Mouse (Mus musculus) liver, adult 2 months (tissue): ENCODE measurements at regions not wholly inside any gene's neighbourhood (a gene's known extent, or its start where the extent isn't known, plus 50 kb on each side); places are given as distances from the start of the nearest gene placed in this dataset.

Experiments used
- DNase-seq: peaks from one replicate; pipeline ENCODE4 v3.0.0-alpha.2; 2011; ENCODE audit warnings: low read depth, low spot score; ENCODE audit errors: extremely low read depth
- H3K27ac ChIP-seq: fragments of 200-500 bp; replicated peaks from 2 replicates; pipeline ENCODE4 v1.5.1; 2012; ENCODE audit warnings: low read depth, mild to moderate bottlenecking, control low read depth, inconsistent platforms, low read length; ENCODE audit not compliant: insufficient read depth
- H3K27me3 ChIP-seq: fragments of 200-500 bp; 2 replicates; pipeline ENCODE4 v1.6.1; 2012; ENCODE audit warnings: mild to moderate bottlenecking, moderate library complexity, low read length, inconsistent platforms; ENCODE audit not compliant: control insufficient read depth, insufficient read depth
- H3K36me3 ChIP-seq: fragments of 200-500 bp; 2 replicates; pipeline ENCODE4 v1.6.1; 2012; ENCODE audit warnings: low read length, inconsistent platforms; ENCODE audit not compliant: control insufficient read depth, insufficient read depth
- H3K4me1 ChIP-seq: fragments of 200-500 bp; 2 replicates; pipeline ENCODE4 v1.6.1; 2011; ENCODE audit warnings: low read length; ENCODE audit not compliant: control insufficient read depth, insufficient read depth
- H3K4me3 ChIP-seq: fragments of 200-500 bp; 2 replicates; pipeline ENCODE4 v1.5.1; 2011; ENCODE audit warnings: low read depth, mild to moderate bottlenecking, control low read depth, low read length, moderate library complexity; ENCODE audit not compliant: insufficient read depth
- H3K79me2 ChIP-seq: fragments of 200-500 bp; 2 replicates; pipeline ENCODE4 v1.6.1; 2012; ENCODE audit warnings: inconsistent platforms, mild to moderate bottlenecking, low read length, moderate library complexity; ENCODE audit not compliant: control insufficient read depth, insufficient read depth
- H3K9ac ChIP-seq: fragments of 200-500 bp; 2 replicates; pipeline ENCODE4 v1.6.1; 2012; ENCODE audit warnings: low read depth, mild to moderate bottlenecking, control low read depth, inconsistent platforms, low read length
- CTCF ChIP-seq: fragments of 200-500 bp; IDR thresholded peaks from 2 replicates; pipeline ENCODE4 v1.5.1; 2011; ENCODE audit warnings: low read depth, low read length, control low read depth
- POLR2A ChIP-seq: fragments of 200-500 bp; IDR thresholded peaks from 2 replicates; pipeline ENCODE4 v1.6.1; 2011; ENCODE audit warnings: low read length, control low read depth; ENCODE audit not compliant: insufficient read depth; ENCODE audit errors: extremely low read depth
- WGBS: fragments of 180-500 bp; shearing (Covaris S2); methylation state at CpG from one replicate; pipeline ENCODE4 v1.1.7; 2018; 5-methylcytosine and 5-hydroxymethylcytosine counted together

DNA sequence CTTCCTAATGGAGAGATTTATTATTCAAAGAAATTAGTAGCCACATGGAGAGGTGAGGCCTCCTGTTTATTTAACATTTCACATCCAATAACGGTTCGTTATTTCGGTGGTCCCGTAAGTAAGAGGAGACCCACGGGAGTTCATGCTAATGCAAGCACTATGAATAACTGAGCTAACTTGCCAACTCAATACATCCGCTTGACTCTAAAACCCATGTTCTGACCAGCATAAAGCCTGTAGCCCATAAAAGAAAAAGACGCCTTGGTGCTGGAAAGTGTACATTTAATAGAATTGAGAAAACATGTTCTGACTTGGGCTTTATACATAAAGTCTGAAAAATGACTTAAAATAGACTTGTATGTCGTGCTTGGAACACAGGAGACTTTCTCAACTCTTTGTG is 198.1 kb upstream of the Dkk2 start:
- 95% methylated on average over 8 of the region's 8 CpGs for WGBS
- Histone ChIP-seq H3K79me2 (no peaks in the 10 kb centered on the region), H3K27me3 (no peaks in the 10 kb centered on the region), H3K4me3 (no peak overlapping the region), H3K36me3 (no peaks in the 10 kb centered on the region), H3K27ac (no peak overlapping the region), H3K9ac (no peak overlapping the region), H3K4me1 (no peaks in the 10 kb centered on the region)
- TF ChIP-seq POLR2A (no peak), CTCF (no peak)
- no peak for DNase-seq

DNA sequence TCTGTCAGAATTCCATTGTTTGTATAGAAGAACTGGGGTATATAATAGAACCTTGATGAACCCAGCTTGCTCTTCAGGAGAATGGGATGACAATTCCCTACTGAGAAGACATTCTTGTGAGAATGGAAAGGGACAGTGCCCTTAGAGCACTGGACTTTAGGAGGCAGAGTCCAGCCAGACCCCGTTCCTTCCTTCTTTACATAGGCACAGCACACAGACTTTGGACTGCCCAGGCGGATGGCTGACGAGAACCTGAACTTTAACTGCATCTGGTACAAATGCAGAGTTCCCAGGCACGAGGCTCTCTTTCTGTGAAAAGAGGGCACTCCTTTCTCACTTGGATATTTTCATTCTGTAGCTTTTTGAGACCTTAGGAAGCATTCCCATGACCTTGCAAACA is 197.4 kb upstream of the Dkk2 start:
- no peaks in the 10 kb centered on the region for H3K4me1 ChIP-seq
- no peaks in the 10 kb centered on the region for H3K79me2 ChIP-seq
- H3K9ac ChIP-seq, result no peak overlapping the region
- H3K36me3 ChIP-seq, result no peaks in the 10 kb centered on the region
- no peak for DNase-seq
- TF ChIP-seq CTCF, result no peak
- TF ChIP-seq POLR2A, result no peak
- no peak overlapping the region for H3K4me3 ChIP-seq
- 34% methylated on average over 4 of the region's 4 CpGs for WGBS
- no peak overlapping the region for H3K27ac ChIP-seq
- H3K27me3 ChIP-seq, result no peaks in the 10 kb centered on the region

DNA sequence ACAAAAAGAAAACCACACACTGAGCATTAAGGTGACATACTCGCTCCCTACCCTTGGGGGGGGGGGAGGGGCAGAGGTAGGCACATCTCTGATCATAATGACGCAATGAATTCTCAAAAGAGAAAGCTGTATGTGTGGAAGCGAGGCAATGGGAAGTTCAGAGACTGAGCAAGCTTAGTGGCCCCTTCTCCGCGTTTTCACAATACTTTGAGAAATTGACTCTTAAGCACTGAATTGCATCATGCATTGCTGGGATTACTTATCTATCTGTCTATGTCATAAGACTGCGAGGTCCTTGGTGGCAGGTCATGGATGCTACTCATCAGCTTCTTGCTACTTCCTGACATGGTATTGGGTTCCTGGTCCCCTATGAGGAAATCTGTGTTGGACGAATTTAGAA is 193.2 kb upstream of the Dkk2 start:
- Histone ChIP-seq H3K36me3 (no peaks in the 10 kb centered on the region), H3K27ac (no peak overlapping the region), H3K27me3 (no peaks in the 10 kb centered on the region), H3K79me2 (no peaks in the 10 kb centered on the region), H3K4me1 (no peaks in the 10 kb centered on the region), H3K4me3 (no peak overlapping the region), H3K9ac (no peak overlapping the region)
- DNase-seq, result no peak
- TF ChIP-seq CTCF (no peak), POLR2A (no peak)
- 78% methylated on average over 7 of the region's 7 CpGs for WGBS

DNA sequence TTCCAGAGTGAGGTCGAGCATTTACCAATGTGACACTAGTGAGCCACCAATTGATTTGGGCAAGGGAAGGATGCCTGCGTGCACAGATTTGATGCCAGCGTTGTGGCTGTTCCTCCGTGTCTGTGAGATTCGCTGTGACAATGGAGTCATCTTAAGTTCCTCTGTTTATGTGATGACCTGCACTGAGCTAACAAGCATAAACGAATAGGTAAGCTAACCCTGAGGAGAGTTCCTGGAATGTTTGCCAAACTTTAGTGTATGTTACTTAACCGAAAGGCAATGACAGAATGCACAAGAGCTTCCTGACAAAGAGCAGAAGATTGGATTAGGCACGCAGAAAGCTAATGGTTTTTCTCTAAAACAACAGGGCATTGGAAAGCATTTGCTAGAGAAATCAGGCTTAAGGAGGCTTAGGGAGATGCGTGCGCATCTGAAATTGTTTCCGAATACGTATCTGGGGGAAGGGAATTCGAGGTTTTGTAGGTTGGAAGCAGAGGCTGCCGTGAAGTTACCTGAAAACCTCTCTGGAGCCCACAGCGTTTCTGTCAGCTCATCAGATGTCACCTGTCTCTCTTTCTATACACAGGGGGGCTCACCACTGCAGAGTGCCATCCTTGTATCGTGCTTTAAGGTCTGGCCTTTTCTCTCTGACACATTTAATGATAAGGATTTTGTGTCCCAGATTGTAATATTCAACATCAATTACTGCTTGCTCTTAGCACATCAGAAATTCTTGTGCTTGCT is 191.9 kb upstream of the Dkk2 start:
- no peak for DNase-seq
- Histone ChIP-seq H3K36me3 (no peaks in the 10 kb centered on the region), H3K27me3 (no peaks in the 10 kb centered on the region), H3K27ac (no peak overlapping the region), H3K4me1 (no peaks in the 10 kb centered on the region), H3K9ac (no peak overlapping the region), H3K79me2 (no peaks in the 10 kb centered on the region), H3K4me3 (no peak overlapping the region)
- TF ChIP-seq CTCF, result no peak
- no peak for TF ChIP-seq POLR2A
- 64% methylated on average over 16 of the region's 16 CpGs for WGBS

DNA sequence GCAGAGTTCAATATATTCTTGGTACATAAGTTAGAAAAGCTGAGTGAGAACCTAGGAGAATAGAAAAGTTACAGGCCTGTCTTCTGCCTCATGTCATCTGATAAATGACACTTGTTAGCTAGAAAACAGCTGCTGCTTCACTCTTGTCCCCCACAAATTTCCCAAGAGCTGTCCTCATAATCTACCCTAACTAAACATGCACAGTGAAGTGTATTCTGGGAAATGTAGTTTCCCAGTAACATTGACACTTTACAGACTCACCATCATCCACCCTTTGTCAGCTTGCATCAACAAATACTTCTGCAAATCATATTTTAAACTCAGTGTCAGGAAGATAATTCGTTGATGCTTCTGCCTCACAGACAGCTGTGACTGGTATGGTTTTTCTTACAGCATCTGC is 190.0 kb upstream of the Dkk2 start:
- Histone ChIP-seq H3K9ac (no peak overlapping the region), H3K4me3 (no peak overlapping the region), H3K36me3 (no peaks in the 10 kb centered on the region), H3K79me2 (no peaks in the 10 kb centered on the region), H3K4me1 (no peaks in the 10 kb centered on the region), H3K27me3 (no peaks in the 10 kb centered on the region), H3K27ac (no peak overlapping the region)
- WGBS, result 46% methylated on average over 1 of the region's 1 CpGs
- no peak for DNase-seq
- TF ChIP-seq POLR2A, result no peak
- TF ChIP-seq CTCF, result no peak

DNA sequence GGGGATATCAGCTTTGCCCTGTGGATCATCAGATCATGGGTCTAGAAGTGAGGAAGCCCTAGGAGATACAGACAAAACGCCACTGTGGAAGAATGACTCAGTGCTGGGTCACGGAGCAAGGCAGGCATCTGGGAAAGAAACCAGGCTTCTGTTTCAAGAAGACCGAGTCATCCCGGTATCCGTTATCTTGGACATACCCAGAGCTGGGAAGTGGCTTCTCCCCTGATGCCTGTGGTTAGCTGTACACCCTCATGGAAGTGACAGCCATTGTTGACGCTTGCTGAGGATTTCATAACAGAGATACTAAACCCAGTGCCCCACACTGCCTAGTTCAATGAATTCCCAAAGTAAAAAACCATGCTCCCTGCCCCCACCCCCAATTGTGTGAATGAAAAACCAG is 171.6 kb upstream of the Dkk2 start:
- H3K4me3 ChIP-seq, result no peak overlapping the region
- no peak for TF ChIP-seq CTCF
- TF ChIP-seq POLR2A, result no peak
- H3K4me1 ChIP-seq, result no peaks in the 10 kb centered on the region
- no peaks in the 10 kb centered on the region for H3K27me3 ChIP-seq
- no peaks in the 10 kb centered on the region for H3K79me2 ChIP-seq
- DNase-seq, result no peak
- no peaks in the 10 kb centered on the region for H3K36me3 ChIP-seq
- WGBS, result 71% methylated on average over 6 of the region's 6 CpGs
- no peak overlapping the region for H3K27ac ChIP-seq
- H3K9ac ChIP-seq, result no peak overlapping the region
